Mouse (Mus musculus) heart, adult 2 months (tissue): ENCODE results near the gene Yy1. TPM values are rescaled to one million over a fixed set of nuclear protein-coding genes. Genes with fewer than 3 reads are reported as not detected.

ENCODE experiments used
- DNase-seq, 2 experiments: peaks; one replicate each; pipeline ENCODE4 v3.0.0; 2021
- H3K27ac ChIP-seq: fragments of 200-600 bp; 2 replicates; pipeline ENCODE4 v1.8.1; 2022
- H3K27me3 ChIP-seq: fragments of 200-500 bp; 2 replicates; pipeline ENCODE4 v1.6.1; 2012; ENCODE audit warnings: mild to moderate bottlenecking, low read length, inconsistent platforms, mixed read lengths; ENCODE audit not compliant: control insufficient read depth, insufficient read depth
- H3K36me3 ChIP-seq: fragments of 200-500 bp; 2 replicates; pipeline ENCODE4 v1.6.1; 2012; ENCODE audit warnings: low read length, inconsistent platforms; ENCODE audit not compliant: control insufficient read depth, insufficient read depth
- H3K4me1 ChIP-seq: fragments of 200-500 bp; 2 replicates; pipeline ENCODE4 v1.6.1; 2011; ENCODE audit warnings: low read length; ENCODE audit not compliant: control insufficient read depth, insufficient read depth
- H3K4me3 ChIP-seq: fragments of 200-600 bp; 2 replicates; pipeline ENCODE4 v1.8.1; 2022
- H3K79me2 ChIP-seq: fragments of 200-500 bp; replicated peaks from 2 replicates; pipeline ENCODE4 v1.6.1; 2012; ENCODE audit warnings: mild to moderate bottlenecking, inconsistent platforms, low read length, moderate library complexity, mixed read lengths; ENCODE audit not compliant: control insufficient read depth, insufficient read depth
- H3K9ac ChIP-seq: fragments of 200-500 bp; 2 replicates; pipeline ENCODE4 v1.6.1; 2012; ENCODE audit warnings: low read depth, mild to moderate bottlenecking, control low read depth, inconsistent platforms, low read length, mixed read lengths
- CTCF ChIP-seq: fragments of 200-600 bp; IDR thresholded peaks from 2 replicates; pipeline ENCODE4 v1.8.1; 2022; ENCODE audit warnings: antibody characterized with exemption, mild to moderate bottlenecking, moderate library complexity
- EP300 ChIP-seq: fragments of 200-500 bp; IDR thresholded peaks from 2 replicates; pipeline ENCODE4 v1.6.1; 2011; ENCODE audit warnings: low read depth, low read length, control low read depth; ENCODE audit not compliant: insufficient read depth
- POLR2A ChIP-seq: fragments of 200-500 bp; IDR thresholded peaks from 2 replicates; pipeline ENCODE4 v1.6.1; 2011; ENCODE audit warnings: mild to moderate bottlenecking, low read depth, low read length, control low read depth; ENCODE audit not compliant: insufficient read depth
- WGBS: fragments of 180-500 bp; shearing (Covaris S2); methylation state at CpG from one replicate; pipeline ENCODE4 v1.1.7; 2018; 5-methylcytosine and 5-hydroxymethylcytosine counted together
- intact Hi-C: fragments of 180-260 bp; cut with DNase I; formaldehyde crosslinking; loops from one replicate; pipeline ENCODE4 v1.15.1; 2025
- polyA plus RNA-seq: library from polyadenylated mRNA; depleted of rRNA; stranded (reverse); fragments of >200 nt; gene quantifications from 2 replicates; pipeline ENCODE4 v1.2.3, GENCODE M21; 2012
- total RNA-seq, 2 experiments: library from RNA; stranded (reverse); gene quantifications; 2 replicates each; pipeline ENCODE4 v1.2.3; 2021

Gene Yy1
- total and polyA plus RNA-seq, 3 experiments: 7.1 to 38.8 (median 34.4) TPM

GRCm38 (mm10) chr12:108760016-108760415, 32.8 kb upstream of the Yy1 start:
- intact Hi-C loops: no loop called here
- H3K79me2 ChIP-seq: no peaks in the 10 kb centered on the region
- H3K27ac ChIP-seq: no peak overlapping the region; the same call in 1 of the 2 replicates
- H3K36me3 ChIP-seq: no peaks in the 10 kb centered on the region
- H3K4me1 ChIP-seq: peaks cover 10% of the 10 kb centered on the region
- DNase-seq: no peak
- no peak overlapping the region for H3K4me3 ChIP-seq
- H3K9ac ChIP-seq: no peak overlapping the region
- TF ChIP-seq CTCF (no peak), EP300 (no peak), POLR2A (no peak)
- no peaks in the 10 kb centered on the region for H3K27me3 ChIP-seq
- WGBS: 63% methylated on average over 6 of the region's 6 CpGs

GRCm38 (mm10) chr12:108760500-108761020, 32.2 kb upstream of the Yy1 start:
- intact Hi-C loops: no loop called here
- 71% methylated on average over 9 of the region's 9 CpGs for WGBS
- DNase-seq: peak in 1 of 2 experiments; percentile 23

GRCm38 (mm10) chr12:108761209-108761608, 31.6 kb upstream of the Yy1 start:
- Histone ChIP-seq H3K9ac (no peak overlapping the region), H3K4me3 (no peak overlapping the region), H3K4me1 (peaks cover 10% of the 10 kb centered on the region), H3K79me2 (no peaks in the 10 kb centered on the region), H3K27me3 (no peaks in the 10 kb centered on the region), H3K36me3 (no peaks in the 10 kb centered on the region), H3K27ac (peak overlapping the region; percentile 45)
- intact Hi-C loops: no loop called here
- TF ChIP-seq CTCF (no peak), EP300 (0 out of 2 replicates have a peak, but pooled peaks have one; percentile 29), POLR2A (peak; percentile 21; the same call in 1 of the 2 replicates)
- 34% methylated on average over 4 of the region's 4 CpGs for WGBS
- DNase-seq: peak in 1 of 2 experiments; percentile 60

More at GRCm38 (mm10) chr12:108760500-108761020, 32.2 kb upstream of the Yy1 start:
- Histone ChIP-seq H3K36me3 (no peaks in the 10 kb centered on the region), H3K27me3 (no peaks in the 10 kb centered on the region), H3K4me3 (no peak overlapping the region), H3K79me2 (no peaks in the 10 kb centered on the region), H3K4me1 (peaks cover 10% of the 10 kb centered on the region), H3K27ac (peak overlapping the region; percentile 45), H3K9ac (no peak overlapping the region)
- TF ChIP-seq EP300: no peak
- TF ChIP-seq POLR2A: no peak
- TF ChIP-seq CTCF: peak; percentile 54

DNA sequence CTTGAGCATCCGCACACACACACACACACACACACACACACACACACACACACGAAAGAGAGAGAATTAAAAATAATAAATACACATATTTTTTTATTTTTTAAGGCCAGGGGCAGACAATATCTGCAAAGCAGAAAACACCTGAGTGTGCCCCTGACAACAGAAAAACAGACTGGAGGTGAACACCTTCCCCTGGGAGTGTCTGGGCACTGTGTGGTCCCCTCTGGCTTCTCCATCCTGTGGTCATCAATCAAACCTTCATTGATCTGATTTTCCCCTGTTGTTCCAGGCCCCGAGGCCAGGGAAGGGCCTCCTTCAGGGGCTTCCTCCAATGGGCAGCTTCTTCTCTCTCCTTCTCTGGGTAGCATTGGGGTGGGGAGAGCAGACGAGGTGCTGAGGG, 31.1 kb upstream of the Yy1 start:
- 78% methylated on average over 4 of the region's 4 CpGs for WGBS
- Histone ChIP-seq H3K4me3 (no peak overlapping the region), H3K9ac (no peak overlapping the region), H3K27ac (no peak overlapping the region), H3K27me3 (no peaks in the 10 kb centered on the region), H3K79me2 (no peaks in the 10 kb centered on the region), H3K36me3 (no peaks in the 10 kb centered on the region), H3K4me1 (peaks cover 11% of the 10 kb centered on the region)
- intact Hi-C loops: no loop called here
- no peak for TF ChIP-seq EP300
- TF ChIP-seq POLR2A: no peak
- no peak for TF ChIP-seq CTCF
- DNase-seq: no peak

- H3K4me3 ChIP-seq: no peak overlapping the region
- peak overlapping the region; percentile 32; the same call in 1 of the 2 replicates for H3K27ac ChIP-seq
- H3K27me3 ChIP-seq: no peaks in the 10 kb centered on the region
- no peaks in the 10 kb centered on the region for H3K36me3 ChIP-seq
- no peak for TF ChIP-seq POLR2A
- TF ChIP-seq CTCF: peak; percentile 70
- TF ChIP-seq EP300: no peak
- WGBS: 26% methylated on average over 9 of the region's 9 CpGs
- peak in 1 of 2 experiments; percentile 45 for DNase-seq
- intact Hi-C loops: no loop called here
- H3K79me2 ChIP-seq: no peaks in the 10 kb centered on the region
- H3K9ac ChIP-seq: no peak overlapping the region
- peaks cover 10% of the 10 kb centered on the region for H3K4me1 ChIP-seq
Observed at GRCm38 (mm10) chr12:108763057-108763796, 29.5 kb upstream of the Yy1 start.
